Mouse (Mus musculus): ENCODE results near the gene Otoa.

Otoa gene

DNA sequence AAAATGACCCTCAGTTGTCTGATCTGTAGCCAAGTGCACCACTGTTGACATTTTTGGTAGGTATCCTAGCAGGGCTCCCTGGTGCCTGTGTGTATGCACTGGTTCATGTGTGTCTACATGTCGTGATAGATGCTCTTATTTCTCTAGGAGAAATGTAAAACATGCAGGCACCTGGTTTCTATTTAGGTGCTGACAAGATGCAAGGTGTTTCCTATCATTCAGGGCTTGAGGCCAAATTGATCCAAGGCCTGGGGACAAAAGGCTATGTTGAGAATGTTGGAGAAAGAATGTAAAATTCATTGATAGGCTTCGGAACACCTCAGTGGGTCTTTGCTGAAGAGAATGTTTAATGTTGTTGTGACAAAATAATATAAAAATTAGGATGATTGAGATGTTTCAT, 366 bp downstream of the Otoa start:
- in situ Hi-C loops (cut with MboI, MseI) = no loop called here

DNA sequence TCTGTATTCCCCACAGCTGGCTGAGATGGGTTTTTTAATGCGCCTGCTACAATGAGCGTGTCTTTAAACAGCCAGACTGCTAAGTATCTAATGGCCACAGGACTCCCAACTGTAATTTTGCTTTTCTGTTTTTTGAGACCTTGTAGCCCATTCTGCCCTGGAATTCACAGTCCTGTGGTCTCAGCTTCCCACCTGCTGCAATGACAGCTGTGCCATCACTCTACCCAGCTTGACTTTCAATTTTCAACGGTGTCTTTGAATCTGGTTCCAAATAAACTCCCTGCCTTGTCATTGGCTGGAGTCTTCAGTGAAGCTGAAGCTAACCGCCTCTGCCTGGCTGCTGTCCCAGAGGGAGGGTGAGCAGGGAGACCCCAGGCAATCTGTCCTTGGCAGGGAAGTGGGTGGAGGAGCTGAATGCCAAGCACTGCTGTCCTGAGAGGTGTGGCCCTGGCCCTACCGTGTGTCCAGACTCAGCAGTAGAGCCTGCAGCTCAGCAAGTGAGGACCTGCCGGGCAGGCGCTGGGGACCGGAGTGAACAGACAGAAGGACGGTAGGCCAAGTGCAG, 1.6 kb downstream of the Otoa start:
- in situ Hi-C loops (cut with MboI, MseI) = no loop called here

DNA sequence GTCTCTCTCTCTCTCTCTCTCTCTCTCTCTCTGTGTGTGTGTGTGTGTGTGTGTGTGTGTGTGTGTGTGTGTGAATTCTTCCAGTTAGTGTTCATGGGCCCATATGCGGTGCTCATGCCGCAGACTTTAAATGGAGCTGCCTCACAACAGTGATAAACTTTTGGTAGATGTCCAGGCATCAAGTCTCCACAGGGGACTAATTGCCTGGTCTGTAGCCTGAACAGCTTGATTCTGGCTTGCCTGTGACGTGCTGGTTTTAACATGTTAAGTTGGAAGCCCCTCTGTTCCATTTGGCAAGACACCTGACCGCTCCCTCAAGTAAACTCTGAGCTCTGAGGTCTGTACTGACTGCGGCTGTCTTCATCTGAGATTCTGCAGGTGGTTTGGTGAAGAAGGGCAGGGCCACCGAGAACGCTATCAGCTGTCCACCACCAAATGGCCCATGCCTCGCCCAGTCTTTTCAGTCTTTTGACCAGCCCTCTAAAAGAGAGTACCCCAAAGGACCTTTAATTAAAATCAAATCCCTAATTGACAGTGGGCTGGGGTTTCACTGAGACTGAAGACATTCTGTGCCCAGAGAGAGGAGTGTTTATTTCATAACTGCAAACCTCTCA, 3.5 kb downstream of the Otoa start:
- in situ Hi-C loops (cut with MboI, MseI) = loop anchor here in 1 of 2 experiments (5.0 kb wide), 1 partner anchor 68 kb away; no protein-coding TSS in a partner anchor

DNA sequence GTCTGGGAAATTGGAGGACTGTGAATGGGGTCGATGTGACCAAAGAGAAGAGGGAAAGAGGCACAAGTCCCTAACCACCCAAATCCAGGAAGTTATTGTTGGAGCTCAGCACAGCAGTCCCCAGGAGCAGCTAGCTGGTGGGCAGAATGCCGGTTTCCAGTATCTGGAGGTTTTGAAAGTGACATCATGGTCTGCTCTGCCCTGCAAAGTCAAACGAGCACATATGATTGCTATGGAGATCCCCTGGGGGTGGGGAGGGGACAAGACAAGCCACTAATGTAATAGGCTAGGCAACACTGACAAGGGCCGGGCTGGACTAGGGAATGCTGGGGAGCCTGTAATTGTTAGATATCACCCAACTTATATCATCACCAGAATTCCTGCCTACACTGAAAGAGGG, 4.0 kb downstream of the Otoa start:
- in situ Hi-C loops (cut with MboI, MseI) = loop anchor here in 1 of 2 experiments (5.0 kb wide), 1 partner anchor 68 kb away; no protein-coding TSS in a partner anchor

DNA sequence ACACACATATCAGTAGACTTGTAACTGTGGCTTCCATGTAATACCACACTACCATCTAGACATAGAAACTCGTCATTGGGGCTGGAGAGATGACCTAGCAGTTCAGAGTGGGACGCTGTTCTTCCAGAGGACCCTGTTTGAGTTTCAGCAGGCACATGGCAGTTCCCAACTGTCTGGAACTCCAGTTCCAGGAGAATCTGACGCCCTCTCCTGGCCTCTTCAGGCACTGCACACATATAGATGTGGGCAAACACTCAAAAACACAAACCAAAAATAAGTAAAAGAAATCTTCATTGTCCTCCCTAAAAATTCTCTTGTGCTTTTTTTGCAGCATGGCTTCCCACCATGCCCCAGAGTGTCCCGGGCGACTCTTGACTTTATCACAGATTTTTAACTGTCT, 7.3 kb downstream of the Otoa start:
- in situ Hi-C loops (cut with MboI, MseI) = loop anchor here in 1 of 2 experiments (5.0 kb wide), 1 partner anchor 71 kb away; no protein-coding TSS in a partner anchor

DNA sequence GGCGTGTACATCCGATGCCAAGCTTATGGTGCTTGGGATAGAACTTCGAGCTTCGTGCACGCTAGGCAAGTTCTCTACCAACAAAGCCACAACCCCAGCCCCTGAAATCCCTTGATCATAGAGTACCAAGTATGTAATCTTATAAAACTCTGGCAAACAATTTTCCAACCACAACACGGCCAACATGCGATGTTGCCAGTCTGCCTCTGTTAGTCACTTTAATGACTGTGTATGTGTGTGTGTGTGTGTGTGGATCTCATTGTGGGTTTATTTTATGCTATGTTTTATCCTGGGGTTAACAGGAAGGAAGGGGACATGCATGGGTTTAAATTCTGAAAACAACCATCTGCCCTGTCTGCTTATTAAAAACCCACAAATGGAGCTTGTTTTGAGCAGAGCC, 9.3 kb downstream of the Otoa start:
- in situ Hi-C loops (cut with MboI, MseI) = no loop called here

DNA sequence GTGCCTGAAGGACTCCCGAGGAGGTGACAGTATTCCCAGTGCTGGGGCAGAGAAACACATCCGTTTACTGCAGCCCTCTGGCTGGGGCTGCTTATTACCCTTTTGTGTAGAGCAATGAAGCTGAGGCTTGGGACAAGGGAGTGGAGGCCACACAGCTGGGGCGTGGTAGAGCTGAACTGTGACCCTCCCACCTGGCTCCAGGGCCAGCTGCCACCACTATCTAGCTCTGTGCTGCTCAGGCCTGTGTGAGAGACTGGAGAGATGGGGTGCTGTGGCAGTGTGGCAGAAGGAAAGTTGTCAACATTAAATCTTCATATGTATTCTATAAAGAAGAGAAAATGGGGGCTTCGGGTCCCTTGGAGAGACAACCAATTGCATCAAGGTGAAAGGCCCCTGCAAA, 11.6 kb downstream of the Otoa start:
- in situ Hi-C loops (cut with MboI, MseI) = no loop called here

DNA sequence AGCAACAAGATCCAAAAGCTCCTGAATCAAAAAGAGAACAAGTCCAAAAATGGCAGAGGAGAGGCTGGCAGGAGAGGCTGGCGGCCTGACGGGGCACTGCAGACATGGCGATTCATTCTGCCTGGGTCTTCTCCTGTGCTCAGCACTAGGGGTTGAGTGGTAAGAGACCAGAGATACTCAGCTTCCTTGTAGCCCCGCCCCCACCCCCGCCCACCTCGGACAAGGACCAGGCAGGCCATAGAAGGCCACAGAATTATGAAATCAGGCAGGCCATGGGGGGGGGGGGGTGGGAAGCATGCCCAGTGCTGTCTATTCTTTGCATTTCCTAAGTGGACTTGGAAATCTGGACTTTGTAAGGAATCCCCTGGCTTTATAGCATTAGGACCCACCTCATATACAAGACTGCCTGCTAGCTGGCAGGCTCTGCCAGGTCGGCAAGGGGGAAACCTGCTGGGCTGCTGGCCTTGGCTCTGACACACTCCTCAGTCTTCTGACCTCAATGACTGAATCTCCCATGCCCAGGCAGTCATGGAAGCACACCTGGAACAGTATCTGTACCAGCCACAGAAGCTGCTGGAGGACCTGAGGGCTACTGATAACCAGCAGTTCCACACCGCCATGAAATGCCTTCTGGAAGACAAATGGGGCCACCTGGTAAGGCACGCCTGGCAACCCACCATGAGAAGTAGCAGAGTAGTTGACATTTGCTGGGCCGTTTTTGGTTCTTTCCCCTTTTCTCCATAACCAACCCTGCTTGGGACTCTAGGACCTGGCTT, 17.4 kb downstream of the Otoa start:
- in situ Hi-C loops (cut with MboI, MseI) = no loop called here

DNA sequence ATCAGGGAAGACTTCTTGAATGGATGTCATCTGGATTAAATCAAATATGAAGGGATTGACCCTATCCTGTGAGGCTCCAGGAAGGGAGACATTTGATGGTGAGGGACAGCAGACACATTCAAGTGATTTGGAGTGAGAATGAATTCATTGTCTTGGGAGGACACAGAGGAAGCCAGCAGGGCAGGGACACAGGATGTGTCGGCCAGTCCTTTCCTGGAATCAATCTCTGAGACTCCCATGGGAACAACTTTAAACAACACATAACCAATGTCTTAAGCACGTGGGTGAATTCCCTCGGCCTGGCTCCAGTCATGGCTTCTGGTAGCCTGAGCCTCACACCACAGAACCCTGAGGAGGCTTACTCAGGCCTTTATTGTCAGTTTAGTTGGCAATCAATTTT, 26.4 kb downstream of the Otoa start:
- in situ Hi-C loops (cut with MboI, MseI) = no loop called here

DNA sequence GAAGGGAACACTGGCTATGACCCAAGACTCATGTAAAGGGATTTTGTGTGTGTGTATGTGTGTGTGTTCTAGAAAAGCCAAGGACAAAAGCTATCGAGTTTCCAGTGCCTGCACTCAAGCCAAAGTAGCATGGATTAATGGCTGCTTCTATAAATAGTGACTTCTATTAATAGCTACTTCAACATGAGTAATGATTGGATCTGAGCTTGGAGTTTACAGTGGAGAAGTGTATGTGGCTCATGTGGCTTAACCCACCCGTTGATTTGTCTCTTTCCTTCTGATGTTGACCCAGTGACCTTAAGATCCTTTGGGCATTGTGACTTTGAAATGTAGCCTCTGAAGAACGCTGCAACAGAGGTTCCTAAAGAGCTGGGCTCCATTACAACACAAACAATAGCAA, 29.9 kb downstream of the Otoa start:
- in situ Hi-C loops (cut with MboI, MseI) = no loop called here

DNA sequence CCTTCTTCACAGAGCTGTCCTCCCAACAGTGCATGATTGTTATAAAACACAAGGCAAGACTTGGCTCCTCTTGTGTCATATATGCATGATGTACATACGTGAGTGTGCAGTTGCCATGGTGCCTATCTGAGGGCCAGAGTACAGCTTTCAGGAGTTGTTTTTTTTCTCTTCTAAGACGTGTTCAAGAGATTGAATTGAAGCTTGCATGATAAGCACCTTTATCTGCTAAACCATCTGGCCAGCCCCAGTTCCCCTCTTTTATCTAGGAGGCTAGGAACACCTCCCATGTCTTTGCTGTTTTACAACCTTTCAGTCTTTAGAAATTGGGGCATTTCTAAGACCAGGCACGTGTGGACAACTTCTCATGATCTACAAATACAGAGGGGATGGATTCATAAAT, 30.3 kb downstream of the Otoa start:
- in situ Hi-C loops (cut with MboI, MseI) = no loop called here

DNA sequence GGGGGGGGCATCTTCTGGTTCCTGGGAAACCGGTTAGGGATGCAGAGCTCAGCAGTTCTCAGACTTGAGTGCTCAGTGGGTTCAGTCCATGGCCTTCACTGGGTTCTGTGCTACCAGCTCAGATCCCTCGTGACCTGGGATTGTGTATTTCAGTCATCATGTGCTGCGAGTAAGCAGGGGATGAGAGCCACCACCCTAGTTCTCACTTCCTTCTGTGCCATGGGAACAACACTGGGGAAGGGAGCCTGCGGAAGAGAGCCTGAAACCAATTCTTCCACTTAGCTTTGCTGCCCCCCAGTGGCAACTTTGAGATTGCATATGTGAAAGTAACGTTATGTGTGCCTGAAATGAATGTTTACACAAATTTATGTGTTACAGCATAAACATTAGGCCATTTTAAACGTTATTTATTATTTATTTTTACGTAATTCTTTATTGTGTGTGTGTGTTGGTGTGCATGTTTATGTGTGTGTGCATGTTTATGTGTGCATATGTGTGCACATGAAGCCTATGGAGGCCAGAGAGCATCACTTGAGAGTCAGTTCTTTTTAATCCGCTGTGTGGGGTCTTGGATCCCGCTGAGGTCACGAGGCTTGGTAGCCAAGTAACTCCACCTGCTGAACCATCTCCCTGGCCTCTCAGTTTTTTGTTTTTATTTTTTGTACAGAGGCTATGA, 38.8 kb downstream of the Otoa start:
- in situ Hi-C loops (cut with MboI, MseI) = no loop called here

DNA sequence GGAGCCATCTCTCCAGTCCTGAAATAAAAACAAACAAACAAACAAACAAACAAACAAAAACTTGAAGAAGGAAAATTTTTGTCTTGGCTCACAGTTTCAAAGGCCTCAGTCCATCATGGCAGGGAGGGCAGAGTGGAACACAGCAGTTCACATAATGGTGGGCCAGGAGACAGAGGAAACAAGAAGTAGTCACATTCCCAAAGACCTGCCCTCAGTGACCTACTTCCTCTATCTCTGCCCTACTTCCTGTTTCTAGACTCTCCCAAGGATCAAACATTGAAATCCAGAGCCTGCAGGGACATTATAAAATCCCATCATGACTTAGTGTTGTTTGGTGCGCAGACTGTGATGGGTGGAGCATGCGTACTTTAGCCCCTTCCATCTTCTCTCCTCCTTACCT, 49.4 kb downstream of the Otoa start:
- in situ Hi-C loops (cut with MboI, MseI) = loop anchor here in 1 of 2 experiments (10.0 kb wide), 1 partner anchor 976 kb away; no protein-coding TSS in a partner anchor

DNA sequence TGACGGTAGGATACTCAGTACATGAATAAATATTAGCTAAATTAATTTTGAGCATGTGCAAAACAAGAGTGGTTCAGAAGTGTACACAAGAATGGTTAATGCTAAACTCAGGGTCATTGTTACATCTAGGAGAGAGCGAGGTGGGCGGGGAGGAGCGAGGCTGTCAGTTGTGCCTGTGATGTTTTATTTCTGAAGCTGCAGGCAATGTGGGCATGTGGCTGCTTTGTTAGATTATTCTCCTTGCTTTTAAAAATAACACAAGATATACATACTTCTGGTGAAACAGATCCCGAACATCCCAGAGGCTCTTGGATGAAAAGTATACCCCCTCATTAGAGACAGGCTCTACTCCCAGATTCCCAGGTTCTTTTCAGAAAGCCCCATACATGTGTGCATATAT, 59.8 kb downstream of the Otoa start:
- in situ Hi-C loops (cut with MboI, MseI) = loop anchor here in 1 of 2 experiments (10.0 kb wide), 1 partner anchor 536 kb away; no protein-coding TSS in a partner anchor

DNA sequence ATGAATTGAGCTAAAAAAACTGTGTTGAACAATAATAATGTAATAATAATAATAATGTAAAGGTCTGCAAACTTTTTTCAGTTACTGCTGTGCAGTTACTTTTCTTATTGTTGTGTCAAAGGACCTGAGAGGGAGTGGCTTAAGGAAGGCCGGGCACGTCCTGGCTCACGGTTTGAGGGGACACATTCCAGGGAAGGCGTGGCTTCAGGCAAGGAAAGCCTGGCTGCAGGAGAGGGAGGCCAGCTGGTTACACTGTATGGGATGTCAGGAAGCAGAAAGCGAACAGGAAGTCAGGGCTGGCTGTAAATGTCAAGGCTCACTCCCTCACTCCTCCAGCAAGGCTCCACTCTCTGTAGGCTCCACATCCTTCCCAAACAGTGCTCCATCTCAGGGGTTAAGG, 69.2 kb downstream of the Otoa start:
- in situ Hi-C loops (cut with MboI, MseI) = loop anchor here in 1 of 2 experiments (25.0 kb wide), 3 partner anchors 612 to 1587 kb away; no protein-coding TSS in a partner anchor

DNA sequence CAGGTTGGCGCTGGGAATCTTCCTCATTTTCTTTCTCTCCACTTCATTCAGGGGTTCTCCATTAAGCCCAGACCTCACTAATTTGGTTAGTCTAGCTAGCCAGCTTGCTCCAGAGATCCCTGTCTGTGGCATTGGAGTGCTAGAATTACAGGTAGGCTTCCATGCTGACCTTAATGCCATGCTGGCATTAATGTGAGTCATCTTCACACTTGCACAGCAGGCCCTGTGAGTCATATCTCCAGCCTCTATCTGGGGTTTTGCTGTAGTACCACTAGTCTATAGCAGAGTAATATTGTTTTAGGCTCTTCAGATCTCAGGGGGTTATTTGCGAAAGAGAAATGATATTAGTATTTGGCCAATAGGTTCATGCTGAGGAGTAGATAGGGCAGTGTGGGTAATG, 70.7 kb downstream of the Otoa start:
- in situ Hi-C loops (cut with MboI, MseI) = loop anchor here in 1 of 2 experiments (25.0 kb wide), 3 partner anchors 610 to 1585 kb away; no protein-coding TSS in a partner anchor

DNA sequence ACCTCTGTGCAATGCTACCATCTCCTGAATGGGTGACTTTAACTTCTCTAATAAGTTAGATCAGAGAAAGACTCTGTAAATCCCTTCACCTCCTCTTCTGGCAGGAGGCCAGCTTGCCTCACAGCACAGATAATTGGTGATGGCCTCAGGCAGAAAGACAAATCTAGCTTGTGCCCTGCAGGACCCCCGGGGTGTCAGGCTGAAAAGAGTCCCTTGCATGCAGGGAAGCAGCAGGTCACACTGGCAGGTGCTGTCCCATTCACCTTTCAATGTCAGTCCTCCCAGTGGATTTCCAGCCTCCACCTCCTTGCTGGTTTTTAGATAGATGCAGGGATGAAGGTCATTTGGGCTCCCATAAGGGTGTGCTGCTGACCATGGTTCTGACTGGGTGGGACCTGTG, 84.2 kb downstream of the Otoa start:
- in situ Hi-C loops (cut with MboI, MseI) = loop anchor here in 1 of 2 experiments (25.0 kb wide), 3 partner anchors 597 to 1572 kb away; no protein-coding TSS in a partner anchor

DNA sequence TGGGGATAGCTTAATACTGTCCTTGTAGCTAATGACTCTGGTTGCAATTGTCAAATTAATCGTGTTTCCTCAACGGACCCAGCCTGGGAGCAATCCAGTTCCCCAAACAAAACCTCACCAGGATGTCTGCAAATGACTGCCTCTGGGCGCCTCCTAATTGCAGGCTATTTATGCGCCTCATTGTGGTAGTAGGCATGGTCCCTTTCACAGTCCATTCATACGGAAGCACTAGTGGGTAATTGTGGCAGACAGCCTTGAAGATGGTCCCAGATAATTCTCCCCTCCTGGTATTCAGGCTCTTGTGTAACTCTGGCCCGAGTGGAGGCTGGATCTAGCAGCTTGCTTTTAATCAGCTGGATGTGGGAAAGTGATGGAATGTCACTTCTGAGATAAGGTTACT, 90.4 kb downstream of the Otoa start:
- in situ Hi-C loops (cut with MboI, MseI) = loop anchor here in 1 of 2 experiments (25.0 kb wide), 3 partner anchors 590 to 1565 kb away; no protein-coding TSS in a partner anchor

DNA sequence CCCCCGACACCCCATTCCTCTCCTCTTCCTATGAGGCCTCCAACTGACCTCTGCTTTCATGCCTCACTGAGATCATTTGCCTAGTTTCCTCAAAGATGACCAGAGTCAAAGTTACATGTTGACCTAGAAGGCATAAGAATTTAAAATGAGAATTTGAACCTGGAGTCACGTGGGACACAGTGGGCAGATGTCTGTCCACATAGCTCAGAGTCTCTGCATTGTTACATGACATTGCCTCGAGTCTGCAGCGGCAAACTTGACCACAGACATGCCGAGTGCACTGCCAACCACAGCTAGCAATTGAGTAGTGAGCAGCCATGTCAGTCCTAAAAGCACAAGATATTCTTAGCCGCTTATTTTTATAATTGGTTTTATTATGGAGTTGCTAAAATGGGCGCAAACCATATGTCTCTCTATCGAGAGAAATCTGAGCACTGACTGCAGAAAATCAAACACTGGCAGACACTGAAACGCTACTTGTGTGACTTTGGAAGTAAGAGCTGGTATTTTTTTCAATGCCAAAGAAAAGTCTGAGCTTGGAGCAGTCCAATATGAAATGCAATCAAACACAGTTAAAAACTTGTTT, 105.8 kb downstream of the Otoa start:
- in situ Hi-C loops (cut with MboI, MseI) = no loop called here

DNA sequence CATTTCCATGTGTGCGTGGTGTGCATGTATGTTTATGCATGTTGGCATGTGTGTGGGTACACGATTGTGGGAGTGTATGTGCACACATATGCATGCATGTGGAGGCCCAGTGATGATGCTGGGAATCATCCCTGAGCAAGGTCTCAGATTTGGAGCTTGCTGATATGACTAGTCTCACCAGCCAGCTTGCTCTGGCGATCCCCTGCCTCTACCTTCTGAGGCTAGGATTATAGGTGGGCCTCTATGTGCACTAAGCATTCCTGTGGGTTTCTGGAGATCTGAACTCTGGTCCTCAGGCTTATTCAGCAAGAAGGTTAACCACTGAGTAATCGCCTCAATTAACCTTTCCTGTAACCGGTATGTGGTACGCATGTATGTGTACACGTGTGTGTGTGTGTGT, 107.5 kb downstream of the Otoa start:
- in situ Hi-C loops (cut with MboI, MseI) = no loop called here

DNA sequence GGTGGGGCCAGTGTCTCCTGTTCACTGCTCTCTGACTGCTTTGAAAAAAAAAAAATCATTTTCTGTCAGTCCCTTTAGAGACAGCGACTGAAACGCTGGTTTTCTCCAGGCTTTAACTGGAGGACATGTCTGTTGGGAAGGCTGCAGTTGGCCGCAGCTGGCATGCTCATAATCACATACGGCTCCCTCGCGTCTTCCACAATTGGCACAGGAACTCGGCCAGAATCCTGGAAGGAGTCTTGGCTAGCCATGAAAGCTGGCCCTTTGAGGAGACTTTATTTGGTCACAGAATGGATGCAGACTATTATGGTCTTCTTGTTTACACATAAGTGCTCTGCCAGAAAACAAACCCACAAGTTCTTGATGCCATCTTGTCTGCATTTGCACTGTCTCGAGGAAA, 117.5 kb downstream of the Otoa start:
- in situ Hi-C loops (cut with MboI, MseI) = no loop called here

Measured in T-helper 17 cell (primary cell).